Mouse (Mus musculus) bone marrow, adult 2 months (tissue): ENCODE measurements around the gene Fam120b.

Experiments used
- CTCF ChIP-seq: fragments of 200-500 bp; IDR thresholded peaks from 2 replicates; pipeline ENCODE4 v1.5.1; 2011; ENCODE audit warnings: low read length, control low read depth; ENCODE audit not compliant: control insufficient read depth, insufficient read depth
- POLR2A ChIP-seq: fragments of 200-500 bp; IDR thresholded peaks from 2 replicates; pipeline ENCODE4 v1.6.1; 2011; ENCODE audit warnings: low read depth, mild to moderate bottlenecking, control low read depth, low read length, borderline replicate concordance; ENCODE audit not compliant: control insufficient read depth

DNA sequence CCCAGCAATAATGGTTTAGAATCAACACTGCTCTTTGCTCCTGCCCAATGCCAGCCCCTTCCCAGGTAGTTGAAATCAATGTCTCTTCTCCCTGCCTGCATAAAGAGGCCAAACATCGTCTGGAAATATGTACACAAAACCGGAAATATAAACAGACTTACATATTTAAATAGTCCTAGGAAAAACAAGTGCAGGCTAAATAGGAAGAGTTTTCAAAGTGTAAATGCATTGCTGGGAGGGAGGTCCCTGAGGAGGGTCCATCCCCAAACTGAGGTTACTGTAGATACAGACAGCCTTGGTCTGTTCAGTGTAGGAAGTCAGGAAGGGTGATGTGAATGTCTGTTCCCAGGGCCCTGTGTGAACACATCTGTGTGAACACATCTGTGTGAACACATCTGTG lies 10.6 kb downstream of the Fam120b start:
- TF ChIP-seq CTCF (no peak), POLR2A (no peak)
